Mouse (Mus musculus): ENCODE data around the gene Dok4. TPM values are rescaled to one million over a fixed set of nuclear protein-coding genes. Genes with fewer than 3 reads are reported as not detected.
"Not testable (repeated sequence)": the region's sequence is repeated elsewhere in the genome, so short reads cannot be mapped to it uniquely, and the experiment has no call there.

The Dok4 gene
- polyA plus RNA-seq, 3 experiments from 2014 or later = 0.35 to 0.50 (median 0.50) TPM

DNA sequence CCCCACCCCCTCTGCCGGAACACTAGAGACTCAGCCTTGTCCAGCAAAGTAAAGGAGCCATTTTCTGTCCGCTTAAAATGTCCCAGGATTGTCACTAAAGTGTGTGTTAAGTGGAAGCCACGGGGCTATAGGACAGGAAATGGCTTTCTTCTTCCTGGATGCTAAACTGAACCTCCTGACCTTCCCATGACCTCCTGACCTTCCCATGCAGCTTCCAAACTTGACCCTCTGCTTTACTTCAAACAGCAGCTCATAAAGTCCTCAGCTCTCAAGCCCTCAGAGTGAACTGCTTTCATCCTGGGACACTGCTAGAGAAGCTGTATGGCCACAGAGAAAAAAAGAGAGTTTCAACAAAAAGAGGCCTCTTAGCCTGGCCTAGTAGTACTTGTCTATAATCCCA, 690 bp upstream of the Dok4 start:
- no peak for ATAC-seq

DNA sequence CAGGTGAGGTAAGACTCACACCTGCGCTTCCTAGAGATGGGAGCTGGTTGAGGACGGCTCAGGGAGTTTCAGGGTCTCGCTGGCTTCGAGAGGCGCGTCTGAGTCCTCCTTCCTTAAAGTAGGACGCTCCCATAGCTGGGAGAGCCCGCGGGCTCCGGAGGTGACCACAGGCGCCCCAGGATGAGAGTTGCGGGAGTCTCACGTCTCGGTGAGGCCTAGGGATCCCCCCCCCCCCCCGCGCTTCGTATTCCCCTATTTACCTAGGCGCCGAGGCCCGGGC, 319 bp downstream of the Dok4 start:
- no peak for ATAC-seq

DNA sequence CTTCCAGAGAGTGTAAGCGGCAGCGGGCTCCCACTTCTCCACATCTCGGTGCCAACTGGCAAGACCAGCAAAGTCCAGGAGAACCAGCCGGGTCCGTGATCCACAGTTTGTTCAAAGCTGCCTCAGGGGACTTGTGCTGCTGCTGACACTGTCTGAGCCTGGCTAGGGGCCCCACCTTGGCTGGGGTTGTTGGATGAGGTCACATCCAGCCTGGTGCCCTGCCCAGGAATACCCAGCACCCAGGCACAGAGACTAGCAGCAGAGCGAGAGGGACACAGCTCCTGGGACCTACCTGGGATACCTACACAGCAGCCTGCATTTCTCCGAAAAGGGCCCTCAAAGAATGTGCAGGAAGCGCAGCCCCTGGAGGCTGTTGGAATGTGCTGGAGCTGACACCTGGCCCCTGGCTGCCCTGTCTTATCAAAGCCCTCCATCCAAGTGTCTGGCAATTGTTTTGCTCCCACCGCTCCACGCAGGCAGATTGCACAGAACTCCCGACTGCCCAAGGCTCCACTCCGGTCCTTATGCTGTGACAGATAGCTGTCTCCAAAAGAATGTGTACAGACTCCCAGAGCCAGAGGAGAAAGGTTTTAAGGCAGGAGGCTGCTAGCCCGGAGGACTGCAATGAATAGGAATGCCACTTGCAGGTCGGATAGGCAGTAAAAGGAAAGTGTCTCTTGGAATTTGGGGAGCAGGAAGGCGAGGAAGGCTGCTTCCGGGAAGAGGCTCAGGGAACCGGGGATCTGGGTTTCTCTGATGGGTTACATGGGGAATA, 847 bp downstream of the Dok4 start:
- ATAC-seq = no peak

DNA sequence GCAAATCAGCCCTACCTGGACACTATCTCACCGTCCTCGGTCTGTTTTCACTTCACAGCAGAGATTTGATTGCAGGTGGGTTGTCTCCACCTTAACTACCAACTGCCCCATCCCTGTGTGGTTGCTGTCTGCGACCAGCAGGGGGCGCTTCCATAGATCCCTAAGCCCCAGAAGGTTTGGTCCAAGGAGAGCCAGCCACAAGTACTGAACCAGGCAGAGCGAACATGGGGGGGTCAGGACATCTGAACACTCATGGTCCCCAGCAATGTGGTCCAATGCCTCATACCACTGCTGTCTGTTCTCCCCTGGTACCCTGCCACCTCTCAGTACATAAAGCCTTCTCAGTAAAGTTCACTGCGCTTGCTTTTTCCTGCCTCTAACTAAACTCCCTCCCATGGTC, 1.8 kb downstream of the Dok4 start:
- ATAC-seq = peak; percentile 38

DNA sequence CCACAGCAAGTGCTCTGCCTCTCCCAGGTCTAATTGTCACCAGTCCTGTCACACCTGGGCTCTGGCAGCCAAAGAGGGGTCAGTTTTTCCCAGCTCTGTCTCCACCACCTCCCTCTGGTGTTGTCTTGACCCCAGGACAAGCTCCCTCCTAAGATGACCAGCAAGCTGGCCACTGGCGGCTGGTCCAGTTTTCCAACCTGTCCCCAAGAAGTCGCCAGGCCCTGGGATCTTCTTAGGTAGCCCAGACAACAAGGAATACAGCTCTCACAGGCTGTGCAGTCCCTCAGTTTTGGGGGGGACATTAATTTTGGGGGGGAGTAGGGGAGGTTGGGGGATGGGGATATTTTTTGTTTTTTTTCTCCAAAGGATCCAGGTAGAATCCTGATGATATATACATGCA, 3.6 kb downstream of the Dok4 start:
- no peak for ATAC-seq

DNA sequence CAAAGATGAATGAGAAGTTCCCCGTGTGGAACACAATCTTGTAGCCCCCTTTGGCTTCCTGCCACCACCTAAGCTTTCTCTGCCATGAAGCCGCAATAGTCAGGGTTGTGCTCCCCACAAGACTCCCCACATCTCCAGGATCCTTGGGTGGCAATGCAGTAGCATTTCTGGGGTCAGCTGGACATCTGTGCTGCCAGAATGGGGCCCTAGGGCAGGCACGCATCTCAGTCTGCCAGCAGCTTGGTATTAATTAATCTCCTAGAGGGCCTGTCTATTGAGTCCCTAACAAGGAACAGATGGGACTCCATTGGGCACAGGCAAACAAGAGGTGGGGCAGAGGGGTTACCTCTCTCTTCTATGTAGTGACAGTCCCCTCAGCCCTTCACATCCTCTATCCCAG, 4.0 kb downstream of the Dok4 start:
- no peak for ATAC-seq

DNA sequence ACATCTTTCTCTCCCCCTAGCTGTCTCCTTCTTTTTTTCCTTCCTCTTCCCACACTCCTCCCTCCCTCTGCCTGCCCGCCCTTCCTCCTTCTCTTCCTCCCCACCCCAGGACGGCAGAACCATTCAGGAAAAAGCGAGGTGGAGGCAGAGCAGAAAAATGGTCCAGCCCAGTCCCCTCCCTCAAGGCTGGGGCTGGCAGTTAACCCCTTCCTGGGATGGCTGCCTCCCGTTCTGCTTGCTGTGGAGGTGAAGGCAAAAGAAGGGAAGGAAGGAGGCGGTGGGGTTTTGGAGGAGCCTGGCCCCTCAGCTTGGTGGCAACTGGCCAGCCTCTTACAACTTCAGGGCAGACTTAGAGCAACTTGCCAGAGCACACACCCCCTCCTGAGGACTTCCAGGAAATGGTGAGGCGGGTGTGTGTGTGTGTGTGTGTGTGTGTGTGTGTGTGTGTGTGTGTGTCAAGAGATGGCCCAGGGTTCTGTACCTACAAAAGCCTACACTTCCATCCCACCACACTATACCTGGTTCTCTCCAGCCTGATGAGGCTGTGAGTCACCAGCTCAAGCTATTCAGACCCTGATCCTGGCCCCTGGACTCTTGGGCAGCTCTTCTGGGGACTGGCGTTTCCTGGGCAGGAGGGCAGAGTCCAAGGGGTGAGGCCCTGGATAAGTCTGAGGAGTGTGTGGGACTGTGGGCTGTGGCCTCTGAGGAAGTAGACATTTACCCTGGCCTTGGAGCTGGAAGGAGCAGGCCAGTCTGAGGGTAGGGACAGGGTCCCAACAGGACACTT, 4.8 kb downstream of the Dok4 start:
- peak; percentile 29 for ATAC-seq

DNA sequence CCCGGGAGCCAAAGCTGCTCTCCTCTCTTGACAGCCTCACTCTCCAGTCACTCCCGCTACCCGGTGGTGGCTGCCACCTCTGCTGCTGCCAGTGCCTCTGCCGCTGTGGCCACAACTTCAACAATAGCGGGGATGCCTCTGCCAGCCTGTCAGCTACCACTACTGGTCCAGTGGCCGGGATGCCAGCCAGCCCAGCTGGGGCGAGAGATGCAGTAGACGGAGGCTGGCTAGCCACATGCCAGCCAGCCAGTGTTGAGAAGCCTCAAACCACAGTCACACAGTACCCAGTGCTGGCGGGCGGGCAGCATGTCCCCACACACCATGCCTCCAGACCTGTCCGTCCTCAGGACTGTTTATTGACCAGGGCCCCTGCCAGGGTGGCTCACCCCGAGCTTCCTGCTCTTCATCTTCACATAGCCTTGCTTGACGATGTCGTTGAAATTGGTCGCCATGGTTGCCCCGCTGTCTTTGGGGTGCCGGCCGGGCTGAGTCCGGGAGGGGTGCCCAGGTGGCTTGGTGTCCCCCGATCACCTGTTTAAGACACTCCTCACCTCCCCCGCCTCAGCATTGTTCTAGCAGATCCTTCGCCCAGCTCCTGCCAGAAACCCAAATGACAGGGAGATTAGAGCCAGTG, 5.5 kb downstream of the Dok4 start:
- no peak for ATAC-seq

DNA sequence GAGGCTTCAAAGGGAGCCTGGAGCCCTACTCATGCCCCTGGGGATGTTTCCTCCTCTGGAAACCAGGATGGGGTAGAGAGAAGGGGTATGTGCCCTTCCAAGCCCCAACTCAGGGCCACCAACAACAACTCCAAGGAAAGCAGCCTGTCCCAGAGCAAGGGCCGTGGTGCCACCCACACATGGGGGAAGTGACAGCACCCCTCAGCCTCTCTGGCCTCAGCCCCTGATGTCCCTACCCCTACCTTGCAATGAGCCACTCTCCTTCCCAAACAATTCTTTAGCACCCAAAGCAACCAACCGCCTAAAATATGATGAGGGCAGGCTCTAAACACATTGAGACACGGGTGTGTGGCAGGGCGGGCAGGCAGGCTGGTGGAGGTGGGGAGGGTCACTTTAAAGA, 6.1 kb downstream of the Dok4 start:
- no peak for ATAC-seq

DNA sequence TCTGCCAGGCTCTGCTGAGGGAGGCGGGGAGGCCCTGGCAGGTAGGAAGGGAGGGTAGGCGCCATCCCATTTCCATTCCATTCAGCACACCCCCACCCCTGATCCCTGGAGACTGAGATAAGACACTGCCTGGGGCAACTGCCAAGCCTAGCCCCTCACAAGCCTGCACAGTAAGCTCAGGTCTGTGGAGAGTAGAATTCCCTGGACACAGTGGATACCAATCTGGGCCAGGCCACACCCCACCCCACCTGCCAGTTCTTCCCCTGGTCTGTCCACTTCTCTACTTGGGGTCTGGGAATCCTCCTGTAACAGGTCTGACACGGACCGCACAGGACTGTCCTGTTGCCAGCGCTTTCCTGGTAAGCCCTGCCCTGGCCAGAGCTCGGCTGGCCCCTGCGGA, 7.0 kb downstream of the Dok4 start:
- ATAC-seq = no peak

DNA sequence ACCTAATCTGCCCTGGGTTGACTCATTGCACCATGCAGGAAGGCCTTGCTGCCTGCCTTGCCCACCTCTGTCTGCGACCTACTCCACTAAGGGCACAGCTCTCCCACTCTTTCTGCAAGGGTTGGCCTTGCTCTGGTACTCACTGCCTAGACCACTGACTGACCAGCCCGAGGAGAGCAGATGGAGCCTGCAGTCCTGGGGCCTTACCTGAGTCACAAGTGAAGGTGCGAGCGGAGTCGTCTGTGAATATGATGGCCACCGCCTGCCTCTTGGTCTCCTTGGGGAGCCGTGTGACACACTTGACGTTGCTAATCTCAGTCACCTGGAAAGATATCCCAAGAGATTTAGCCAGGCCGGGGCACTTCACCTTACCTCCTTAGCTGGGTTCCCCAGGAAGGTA, 9.2 kb downstream of the Dok4 start:
- ATAC-seq = no peak

DNA sequence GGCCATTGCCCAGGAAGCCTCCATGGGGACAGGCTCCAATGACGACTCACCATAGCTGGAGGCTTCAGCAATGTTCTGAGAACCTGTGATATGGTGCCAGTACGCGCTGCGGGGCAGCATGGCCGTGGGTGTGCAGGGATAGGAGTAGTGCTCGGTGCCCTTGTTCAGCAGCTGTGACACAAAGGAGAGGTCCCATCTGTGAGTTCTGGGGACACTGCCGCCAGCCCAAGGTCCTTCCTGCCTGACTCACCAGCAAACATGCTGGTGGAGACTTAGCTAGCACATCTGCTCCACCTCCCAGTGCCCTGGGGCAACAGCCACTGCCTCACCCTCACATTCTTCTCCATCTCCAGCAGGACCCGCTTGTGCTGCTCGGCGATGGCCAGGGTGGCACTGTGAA, 10.8 kb downstream of the Dok4 start:
- ATAC-seq = no peak

DNA sequence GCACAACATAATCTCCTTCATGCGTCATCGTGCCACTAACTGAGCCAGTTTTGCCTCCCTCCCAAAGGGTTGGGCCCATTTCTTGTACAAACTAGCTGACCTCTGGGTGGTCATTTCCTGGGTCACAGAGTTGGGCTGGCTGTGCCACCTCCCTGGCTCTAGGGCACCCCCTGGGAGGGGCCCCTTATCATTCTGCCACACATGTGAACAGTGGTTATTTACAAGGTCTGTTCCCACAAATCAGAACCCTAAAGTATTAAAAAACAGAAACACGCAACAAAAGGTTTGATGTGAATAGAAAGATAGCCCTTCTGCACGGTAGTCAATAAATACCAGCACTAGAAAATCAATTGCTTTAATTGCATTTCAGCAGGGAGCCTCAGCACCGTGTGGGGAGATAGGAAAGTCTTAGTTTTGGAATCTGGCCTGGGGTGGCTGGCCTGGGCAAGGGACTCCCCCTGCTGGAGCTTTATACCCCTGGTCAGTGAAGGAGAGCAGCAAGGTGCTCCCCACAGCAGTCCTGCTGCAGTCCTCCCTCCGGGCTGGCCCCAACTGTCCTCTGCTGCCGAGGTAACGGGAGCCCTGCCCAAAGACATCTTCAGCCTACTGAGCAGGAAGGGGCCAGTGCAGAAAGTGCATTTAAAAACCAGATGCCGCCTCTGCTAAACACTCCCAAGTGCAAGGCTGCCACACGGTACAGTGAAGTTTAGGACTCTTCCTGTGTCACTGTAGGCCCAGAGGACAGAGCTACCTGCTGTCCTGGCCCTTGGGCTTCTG, 12.0 kb downstream of the Dok4 start:
- no peak for ATAC-seq

DNA sequence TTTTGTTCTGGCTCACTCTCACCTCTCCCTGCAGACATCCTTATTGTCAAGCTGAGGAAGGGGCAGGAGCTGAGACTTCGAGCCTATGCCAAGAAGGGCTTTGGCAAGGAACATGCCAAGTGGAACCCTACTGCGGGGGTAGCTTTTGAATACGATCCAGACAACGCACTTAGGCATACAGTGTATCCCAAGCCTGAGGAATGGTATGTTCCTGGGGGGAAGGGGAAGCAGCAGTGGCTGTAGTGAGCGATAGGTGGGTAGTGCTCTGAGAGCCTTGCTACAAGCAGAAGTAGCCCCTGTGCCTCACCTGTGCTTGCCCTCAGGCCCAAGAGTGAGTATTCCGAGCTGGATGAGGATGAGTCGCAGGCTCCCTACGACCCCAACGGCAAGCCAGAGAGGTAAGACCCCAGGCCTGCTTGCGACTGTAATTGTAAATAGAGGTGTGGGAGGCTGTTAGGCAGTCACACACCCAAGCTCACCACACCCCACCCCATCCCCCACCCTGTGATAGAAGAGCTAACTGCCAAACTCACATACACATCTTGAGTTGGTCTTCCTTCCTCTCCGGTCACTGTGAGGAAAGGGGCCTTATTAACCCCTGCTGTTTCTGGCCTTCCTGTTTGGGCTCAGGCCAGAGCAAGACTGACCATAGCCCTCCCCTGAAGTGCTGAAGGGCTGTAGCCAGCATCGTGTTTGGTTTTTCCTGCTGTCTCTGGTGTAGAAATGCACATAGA, 13.5 kb downstream of the Dok4 start:
- no peak for ATAC-seq

DNA sequence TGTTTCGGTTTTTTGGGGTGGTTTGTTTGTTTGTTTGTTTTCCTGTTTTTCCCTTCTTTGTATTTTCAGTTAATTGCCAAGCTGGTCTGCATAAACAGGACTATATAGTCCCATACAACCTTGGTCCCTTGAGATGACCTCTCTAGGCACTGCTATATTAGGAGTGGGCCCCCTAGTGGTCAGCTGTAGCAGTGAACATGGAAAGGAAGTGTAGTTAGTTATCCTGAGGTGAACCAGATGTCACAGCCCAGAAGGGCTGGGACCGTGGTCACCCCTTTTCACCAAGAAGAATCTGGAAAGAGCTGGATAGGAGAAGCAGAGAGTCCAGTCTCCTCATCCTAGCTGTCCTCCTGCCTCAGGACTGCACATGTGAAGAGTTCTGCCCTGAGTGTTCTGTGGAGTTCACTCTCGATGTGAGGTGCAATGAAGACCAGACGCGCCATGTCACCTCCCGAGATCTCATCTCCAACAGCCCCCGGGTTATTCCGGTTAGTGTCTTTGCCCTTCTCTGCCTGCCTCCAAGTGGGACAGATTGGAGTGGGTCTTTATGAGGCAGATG, 14.7 kb downstream of the Dok4 start:
- ATAC-seq = peak; percentile 49

DNA sequence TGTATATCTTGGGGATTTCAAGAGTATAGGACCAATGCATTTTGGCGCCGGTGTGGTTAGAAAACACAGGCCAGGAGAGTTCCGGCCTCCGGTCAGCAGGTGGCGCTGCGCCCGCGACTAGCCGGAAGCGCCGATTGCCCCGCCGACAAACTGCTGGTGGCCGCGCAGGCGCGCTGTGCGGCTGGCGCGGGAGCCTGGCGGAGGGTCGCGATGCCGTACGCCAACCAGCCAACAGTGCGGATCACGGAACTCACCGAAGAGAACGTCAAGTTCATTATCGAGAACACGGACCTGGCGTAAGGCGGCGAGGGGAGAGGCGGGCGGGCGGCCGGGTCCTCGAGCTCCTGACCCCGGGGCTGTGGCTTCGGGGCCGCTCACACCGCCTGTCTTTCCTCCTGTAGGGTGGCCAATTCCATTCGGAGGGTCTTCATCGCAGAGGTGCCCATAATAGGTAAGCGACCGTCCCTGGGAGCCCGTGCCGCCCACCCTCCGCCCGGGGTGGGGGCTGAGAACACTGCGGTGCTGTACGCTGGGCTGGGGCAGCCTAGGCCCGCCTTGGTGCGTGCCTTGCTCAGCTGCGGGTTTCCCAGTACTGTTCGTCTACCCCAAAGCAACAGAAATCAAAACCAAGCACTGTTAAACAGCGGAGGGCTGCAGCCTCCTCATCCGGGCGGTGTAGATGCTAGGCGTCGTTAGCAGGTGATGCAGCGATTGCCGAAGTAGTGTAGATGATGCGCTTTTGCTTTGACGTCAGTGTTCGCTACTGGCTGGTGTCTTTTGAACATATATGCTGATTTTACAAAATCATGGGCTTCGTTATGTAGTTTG, 18.6 kb downstream of the Dok4 start, which contains the start of gene Polr2c:
Polr2c (plus strand) TSS at position 105 of the 828 bp plus-strand sequence.
- ATAC-seq = peak; percentile 86

DNA sequence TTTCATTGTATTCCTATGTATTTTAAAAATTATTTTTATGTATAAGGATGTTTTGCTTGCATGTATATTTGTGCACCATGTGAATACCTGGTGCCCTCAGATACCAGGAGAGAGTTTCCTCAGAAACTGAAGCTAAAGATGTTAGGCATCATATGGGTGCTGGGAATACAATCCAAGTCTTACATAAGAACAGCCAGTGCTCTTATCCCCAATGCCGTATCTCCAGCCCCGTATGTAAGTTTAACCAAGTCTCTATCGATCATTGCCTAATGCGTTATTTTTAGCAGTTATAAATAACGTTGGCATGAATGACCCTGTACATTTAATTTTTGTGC, 19.2 kb downstream of the Dok4 start:
- peak; percentile 26 for ATAC-seq

DNA sequence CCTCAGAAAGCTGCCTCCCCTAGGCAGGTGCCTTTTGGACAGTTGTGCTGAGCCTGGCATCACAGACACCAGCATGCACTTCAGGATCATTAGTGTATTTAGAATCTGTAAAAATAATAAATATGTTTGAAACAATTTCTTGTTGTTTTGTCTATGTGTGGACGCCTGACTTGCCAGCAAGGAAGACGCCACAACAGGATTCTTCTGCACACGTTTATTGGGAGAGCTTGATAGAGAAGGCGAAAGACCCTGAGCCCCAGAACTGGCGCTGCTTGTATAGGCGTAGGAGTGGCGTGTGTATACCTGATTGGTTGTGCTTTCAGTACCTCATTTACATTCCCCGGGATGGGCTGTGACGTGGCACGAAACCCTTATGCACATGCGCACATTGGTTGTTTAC, 21.4 kb downstream of the Dok4 start:
- not testable (repeated sequence) for ATAC-seq

DNA sequence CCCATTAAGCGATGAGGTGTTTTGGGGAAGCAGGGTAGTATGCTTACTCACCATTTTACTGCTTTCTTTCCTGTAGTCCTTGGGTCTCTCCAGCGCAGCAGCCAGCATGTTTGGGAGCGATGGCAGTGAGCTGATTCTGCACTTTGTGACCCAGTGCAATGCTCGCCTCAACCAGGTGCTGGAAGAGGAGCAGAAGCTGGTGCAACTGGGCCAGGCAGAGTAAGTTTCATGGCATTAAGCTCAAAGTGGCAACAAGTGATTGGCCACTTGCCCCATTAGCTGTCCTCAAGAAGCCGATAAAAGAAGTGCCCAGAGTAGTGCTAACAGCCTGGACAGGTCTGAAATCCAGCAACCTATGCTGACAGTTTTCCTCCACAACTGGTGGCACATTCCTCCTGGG, 26.1 kb downstream of the Dok4 start:
- ATAC-seq = no peak

DNA sequence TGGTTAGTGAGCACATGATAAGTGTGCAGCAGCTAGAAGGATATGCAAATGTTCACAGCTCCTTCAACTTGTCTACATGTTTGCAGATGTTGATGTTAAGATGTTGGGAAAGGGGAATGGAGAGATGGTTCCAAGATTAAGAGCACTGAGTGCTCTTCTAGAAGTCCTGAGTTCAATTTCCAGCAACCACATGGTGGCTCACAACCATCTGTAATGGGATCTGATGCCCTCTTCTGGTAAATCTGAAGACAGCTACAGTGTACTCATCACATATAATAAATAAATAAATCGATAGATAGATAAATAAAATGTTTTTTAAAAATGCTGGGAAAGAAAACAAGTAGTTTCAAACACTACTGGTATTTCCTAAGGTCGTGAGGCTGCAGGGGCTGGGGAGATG, 34.9 kb downstream of the Dok4 start:
- no peak for ATAC-seq

DNA sequence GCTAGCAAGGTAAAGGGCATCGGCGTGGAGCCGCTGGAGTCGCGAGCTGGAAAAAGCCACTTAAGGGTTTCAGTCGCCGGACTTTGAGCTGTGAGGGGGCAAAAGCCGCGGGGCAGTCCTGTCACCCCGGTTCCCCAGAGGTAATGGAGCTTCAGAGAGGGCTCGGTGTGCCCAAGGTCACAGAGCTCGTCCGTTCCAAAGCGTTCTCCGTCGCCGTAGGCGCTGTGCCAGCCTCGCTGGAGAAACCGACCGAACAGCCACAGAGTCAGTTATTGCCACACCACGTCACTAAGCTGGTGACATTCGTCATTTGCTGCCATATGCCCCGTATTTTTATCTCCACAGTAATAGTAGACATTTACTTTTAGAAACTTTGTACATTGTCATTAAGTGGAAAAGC, 37.5 kb downstream of the Dok4 start:
- peak; percentile 55 for ATAC-seq

All from inflammation-experienced regulatory T-cells, adult 6 months (primary cell).